Mouse (Mus musculus) adrenal gland, adult (tissue): ENCODE measurements at regions not wholly inside any gene's neighbourhood (a gene's known extent, or its start where the extent isn't known, plus 50 kb on each side); places are given as distances from the start of the nearest gene placed in this dataset.
"Not testable (repeated sequence)": the region's sequence is repeated elsewhere in the genome, so short reads cannot be mapped to it uniquely, and the experiment has no call there.

Experiments used
- DNase-seq, 2 experiments: peaks; one replicate each; pipeline ENCODE4 v3.0.0; 2022 to 2023; ENCODE audit warnings: low spot score in 1 of 2; ENCODE audit not compliant: inconsistent age in 2 of 2

GRCm38 (mm10) chr1:73668691-73669090, 455.6 kb downstream of the Tns1 start:
- peak in 1 of 2 experiments; percentile 8 for DNase-seq

GRCm38 (mm10) chr1:73663546-73663945, 460.7 kb downstream of the Tns1 start:
- no peak for DNase-seq

GRCm38 (mm10) chr1:73645011-73645410, 479.2 kb downstream of the Tns1 start:
- DNase-seq = no peak

GRCm38 (mm10) chr1:73644394-73644793, 479.9 kb downstream of the Tns1 start:
- peak; percentile 9 to 29 for DNase-seq

- DNase-seq = no peak
These were observed 480.8 kb downstream of the Tns1 start for GRCm38 (mm10) chr1:73643431-73643830.

GRCm38 (mm10) chr1:73642691-73643109, 481.5 kb downstream of the Tns1 start:
- no peak for DNase-seq

- DNase-seq = no peak
These were observed 482.8 kb downstream of the Tns1 start for GRCm38 (mm10) chr1:73641456-73641855.

- no peak for DNase-seq
These were observed 483.4 kb downstream of the Tns1 start for GRCm38 (mm10) chr1:73640726-73641451.

GRCm38 (mm10) chr1:73635709-73636108, 488.5 kb downstream of the Tns1 start:
- DNase-seq = no peak

- peak; percentile 17 to 38 for DNase-seq
These were observed 489.4 kb downstream of the Tns1 start for GRCm38 (mm10) chr1:73634871-73635270.

GRCm38 (mm10) chr1:73633071-73633470, 491.2 kb downstream of the Tns1 start:
- no peak for DNase-seq

- DNase-seq = no peak
These were observed 493.9 kb downstream of the Tns1 start for GRCm38 (mm10) chr1:73630363-73630762.

GRCm38 (mm10) chr1:73625365-73625764, 498.9 kb downstream of the Tns1 start:
- no peak for DNase-seq

- DNase-seq = not testable (repeated sequence)
These were observed 503.1 kb downstream of the Tns1 start for GRCm38 (mm10) chr1:73621121-73621520.

- peak; percentile 31 to 87 for DNase-seq
These were observed 505.6 kb downstream of the Tns1 start for GRCm38 (mm10) chr1:73618551-73619170.

- DNase-seq = no peak
These were observed 530.4 kb downstream of the Tns1 start for GRCm38 (mm10) chr1:73593653-73594385.

- DNase-seq = no peak
These were observed 532.7 kb downstream of the Tns1 start for GRCm38 (mm10) chr1:73591342-73592099.

GRCm38 (mm10) chr1:73579680-73580079, 544.6 kb downstream of the Tns1 start:
- DNase-seq = no peak

GRCm38 (mm10) chr1:73577019-73577418, 547.2 kb downstream of the Tns1 start:
- no peak for DNase-seq

GRCm38 (mm10) chr1:73575694-73576093, 548.6 kb downstream of the Tns1 start:
- DNase-seq = no peak

- DNase-seq = no peak
These were observed 553.3 kb downstream of the Tns1 start for GRCm38 (mm10) chr1:73570944-73571343.
